Mouse (Mus musculus) hindbrain, embryonic 16.5 days (tissue): ENCODE results near the gene Car6. TPM values are rescaled to one million over a fixed set of nuclear protein-coding genes. Genes with fewer than 3 reads are reported as not detected.

Source experiments
- ATAC-seq: fragments of 200-750 bp; cut with Nextera tagmentation; 2 replicates; pipeline ENCODE4 v1.8.0; 2017; ENCODE audit warnings: moderate TSS enrichment, moderate library complexity
- H3K27ac ChIP-seq: fragments of 300-500 bp; sonication (generic); 2 replicates; pipeline ENCODE4 v1.5.1; 2014; ENCODE audit warnings: low read depth, mild to moderate bottlenecking, control low read depth, low read length, moderate library complexity
- H3K27me3 ChIP-seq: fragments of 300-500 bp; sonication (generic); replicated peaks from 2 replicates; pipeline ENCODE4 v1.6.1; 2014; ENCODE audit warnings: low read length; ENCODE audit not compliant: control insufficient read depth, insufficient read depth
- H3K36me3 ChIP-seq: fragments of 300-500 bp; sonication (generic); 2 replicates; pipeline ENCODE4 v1.6.1; 2014; ENCODE audit warnings: mild to moderate bottlenecking, low read length, moderate library complexity, mixed read lengths; ENCODE audit not compliant: control insufficient read depth, insufficient read depth
- H3K4me1 ChIP-seq: fragments of 300-500 bp; sonication (generic); 2 replicates; pipeline ENCODE4 v1.6.1; 2014; ENCODE audit warnings: low read depth, low read length; ENCODE audit not compliant: control insufficient read depth, insufficient read depth
- H3K4me2 ChIP-seq: fragments of 300-500 bp; sonication (generic); 2 replicates; pipeline ENCODE4 v1.6.1; 2014; ENCODE audit warnings: mild to moderate bottlenecking, low read length, control low read depth, moderate library complexity
- H3K4me3 ChIP-seq: fragments of 300-500 bp; sonication (generic); 2 replicates; pipeline ENCODE4 v1.5.1; 2014; ENCODE audit warnings: mild to moderate bottlenecking, low read length, control low read depth, moderate library complexity
- H3K9ac ChIP-seq: fragments of 300-500 bp; sonication (generic); 2 replicates; pipeline ENCODE4 v1.6.1; 2014; ENCODE audit warnings: low read depth, mild to moderate bottlenecking, control low read depth, low read length, moderate library complexity
- H3K9me3 ChIP-seq: fragments of 300-500 bp; sonication (generic); 2 replicates; pipeline ENCODE4 v1.6.1; 2014; ENCODE audit warnings: mild to moderate bottlenecking, low read length, moderate library complexity; ENCODE audit not compliant: control insufficient read depth
- WGBS: fragments of 180-500 bp; shearing (Covaris S2); extraction: QIAGEN DNeasy Blood & Tissue Kit; methylation state at CpG from one replicate; pipeline ENCODE4 v1.1.7; 2014; 5-methylcytosine and 5-hydroxymethylcytosine counted together
- polyA plus RNA-seq: library from polyadenylated mRNA; unstranded; fragments of >200 nt; fragmentation: Nextera tagmentation; extraction: Ambion mirVana; gene quantifications from 2 replicates; pipeline ENCODE4 v1.2.1, GENCODE M21; 2015

The Car6 gene
- polyA plus RNA-seq, 1 experiment from 2014 or later, result not detected

DNA sequence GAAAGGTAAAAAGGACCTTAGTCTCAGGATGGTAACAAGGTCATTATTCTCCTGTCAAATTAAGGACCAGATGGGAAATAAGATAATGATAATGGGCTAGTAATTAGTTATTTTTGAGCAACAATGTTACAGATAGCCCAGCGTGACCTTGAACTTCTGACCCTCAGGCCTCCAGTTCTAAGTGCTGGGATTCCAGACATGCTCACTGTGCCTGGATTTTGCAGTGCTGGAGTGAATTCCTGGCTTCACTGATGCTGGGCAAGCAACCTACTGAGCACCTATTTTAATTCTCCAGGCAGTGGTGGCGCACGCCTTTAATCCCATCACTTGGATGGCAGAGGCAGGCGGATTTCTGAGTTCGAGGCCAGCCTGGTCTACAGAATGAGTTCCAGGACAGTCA lies 8.6 kb upstream of the Car6 start:
- ATAC-seq, result no peak
- no peaks in the 10 kb centered on the region for H3K27me3 ChIP-seq
- H3K4me2 ChIP-seq, result no peak overlapping the region
- H3K4me1 ChIP-seq, result no peaks in the 10 kb centered on the region; the same call in 1 of the 2 replicates
- H3K36me3 ChIP-seq, result no peaks in the 10 kb centered on the region
- no peaks in the 10 kb centered on the region for H3K9me3 ChIP-seq
- no peak overlapping the region for H3K4me3 ChIP-seq
- H3K9ac ChIP-seq, result no peak overlapping the region
- 91% methylated on average over 5 of the region's 5 CpGs for WGBS
- H3K27ac ChIP-seq, result no peak overlapping the region

DNA sequence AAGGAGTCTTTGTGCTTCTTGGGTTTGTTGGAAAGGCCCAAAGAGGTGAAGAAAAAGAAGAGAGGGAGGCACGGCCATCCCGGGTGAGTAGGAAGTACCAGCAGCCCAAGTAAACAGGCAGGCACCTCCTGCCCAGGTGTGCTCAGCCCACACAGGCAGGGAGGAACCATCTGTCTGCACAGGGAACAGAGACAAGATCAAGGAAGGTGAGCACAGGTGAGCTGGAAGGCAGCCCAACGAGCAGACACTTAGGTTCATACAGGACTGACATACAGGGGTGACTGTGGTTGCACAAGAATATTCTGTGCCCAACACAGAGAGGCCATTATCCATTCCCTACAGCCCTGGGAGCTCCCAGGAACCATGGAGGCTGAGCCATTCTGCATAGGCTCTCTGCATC lies 3.7 kb upstream of the Car6 start:
- Histone ChIP-seq H3K4me3 (no peak overlapping the region), H3K4me1 (no peaks in the 10 kb centered on the region), H3K27ac (no peak overlapping the region), H3K36me3 (no peaks in the 10 kb centered on the region), H3K9me3 (no peaks in the 10 kb centered on the region), H3K9ac (no peak overlapping the region), H3K4me2 (no peak overlapping the region), H3K27me3 (no peaks in the 10 kb centered on the region)
- WGBS, result 88% methylated on average over 3 of the region's 3 CpGs
- ATAC-seq, result no peak

DNA sequence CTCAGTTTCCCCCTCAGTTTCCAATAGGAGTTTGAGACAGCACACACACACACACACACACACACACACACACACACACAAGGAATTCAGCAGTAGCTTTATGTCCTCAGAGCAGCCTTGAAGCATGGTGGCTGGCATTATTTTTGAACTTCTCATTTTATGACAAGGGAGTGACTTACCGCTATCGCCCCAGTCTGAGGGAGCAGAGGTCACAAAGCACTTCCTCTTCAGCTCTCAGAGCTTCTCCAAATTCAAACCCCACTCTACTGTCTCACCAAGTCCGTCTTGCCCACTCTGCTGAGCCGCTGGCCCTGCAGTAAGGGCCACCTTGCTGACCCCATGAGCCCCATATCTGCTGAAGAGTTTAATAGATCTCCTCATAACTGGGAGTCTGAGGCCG lies 1.6 kb upstream of the Car6 start:
- no peak overlapping the region for H3K9ac ChIP-seq
- H3K4me3 ChIP-seq, result no peak overlapping the region
- ATAC-seq, result no peak
- H3K4me2 ChIP-seq, result no peak overlapping the region
- H3K27me3 ChIP-seq, result no peaks in the 10 kb centered on the region
- H3K27ac ChIP-seq, result no peak overlapping the region
- H3K9me3 ChIP-seq, result no peaks in the 10 kb centered on the region
- H3K4me1 ChIP-seq, result no peaks in the 10 kb centered on the region
- 80% methylated on average over 5 of the region's 5 CpGs for WGBS
- no peaks in the 10 kb centered on the region for H3K36me3 ChIP-seq

DNA sequence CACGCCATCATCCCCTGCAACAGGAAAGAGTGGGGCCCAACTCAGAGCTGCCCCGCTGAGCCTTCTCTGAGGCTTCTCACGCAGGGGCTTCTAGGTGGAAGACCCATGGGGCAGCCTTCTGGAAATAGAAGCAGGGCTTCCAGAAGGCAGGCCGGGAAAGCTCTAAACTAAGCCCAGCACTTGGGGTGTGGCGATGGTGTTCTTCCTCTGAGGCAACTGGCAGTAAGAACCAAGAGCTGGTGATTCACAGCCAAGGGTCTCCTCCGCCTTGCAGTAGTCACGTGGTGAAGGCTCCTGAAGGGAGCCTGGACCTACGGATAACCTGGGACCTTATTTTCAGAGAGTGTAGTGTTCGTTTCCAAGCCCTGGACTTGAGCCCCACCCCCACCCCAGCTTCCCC lies 2.9 kb downstream of the Car6 start:
- no peak overlapping the region for H3K27ac ChIP-seq
- H3K27me3 ChIP-seq, result no peaks in the 10 kb centered on the region
- H3K9ac ChIP-seq, result no peak overlapping the region
- H3K4me1 ChIP-seq, result no peaks in the 10 kb centered on the region
- ATAC-seq, result no peak
- H3K4me2 ChIP-seq, result no peak overlapping the region
- H3K36me3 ChIP-seq, result no peaks in the 10 kb centered on the region
- H3K4me3 ChIP-seq, result no peak overlapping the region
- H3K9me3 ChIP-seq, result no peaks in the 10 kb centered on the region
- WGBS, result 79% methylated on average over 9 of the region's 9 CpGs

DNA sequence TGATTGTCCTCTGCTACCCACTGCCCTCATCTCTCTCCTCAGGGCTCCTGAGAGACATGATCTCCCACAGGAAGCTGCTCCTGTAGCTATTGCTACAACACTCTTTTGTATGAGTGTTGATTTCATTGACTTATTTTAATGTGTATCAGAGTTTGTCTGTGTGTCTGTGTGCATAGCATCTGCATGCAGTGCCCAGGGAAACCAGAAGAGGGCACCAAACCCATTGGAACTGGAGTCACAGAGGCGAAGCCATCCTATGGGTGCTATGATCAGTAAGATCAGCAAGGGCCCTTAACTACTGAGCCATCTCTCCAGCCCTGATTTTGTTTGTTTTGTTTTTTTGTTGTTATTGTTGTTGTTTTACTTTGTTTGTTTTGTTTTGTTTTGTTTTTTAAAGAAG lies 7.2 kb downstream of the Car6 start:
- no peaks in the 10 kb centered on the region for H3K27me3 ChIP-seq
- no peak overlapping the region for H3K4me3 ChIP-seq
- ATAC-seq, result no peak
- H3K4me2 ChIP-seq, result no peak overlapping the region
- H3K9me3 ChIP-seq, result no peaks in the 10 kb centered on the region
- H3K27ac ChIP-seq, result no peak overlapping the region
- H3K36me3 ChIP-seq, result no peaks in the 10 kb centered on the region
- WGBS, result 30% methylated on average over 1 of the region's 1 CpGs
- H3K4me1 ChIP-seq, result no peaks in the 10 kb centered on the region
- H3K9ac ChIP-seq, result no peak overlapping the region

DNA sequence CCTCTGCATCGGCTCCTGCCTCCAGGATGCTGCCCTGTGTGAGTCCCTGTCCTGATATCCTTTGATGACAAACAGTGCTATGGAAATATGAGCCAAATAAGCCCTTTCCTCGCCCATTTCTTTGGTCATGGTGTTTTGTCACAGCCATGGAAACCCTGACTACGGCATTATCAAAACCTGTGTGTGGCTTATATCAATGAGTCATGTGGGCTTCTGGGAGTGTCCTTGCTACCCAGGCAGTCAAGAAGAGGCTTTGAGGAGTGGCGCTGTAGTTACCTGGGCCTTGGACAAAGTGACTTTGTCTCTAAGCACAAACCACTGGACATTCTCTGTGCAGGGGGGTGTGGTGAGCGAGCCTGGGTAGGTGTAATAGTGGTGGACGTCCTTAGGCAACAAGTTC lies 8.9 kb downstream of the Car6 start:
- no peak overlapping the region for H3K9ac ChIP-seq
- no peaks in the 10 kb centered on the region for H3K27me3 ChIP-seq
- no peak for ATAC-seq
- H3K27ac ChIP-seq, result no peak overlapping the region
- H3K36me3 ChIP-seq, result no peaks in the 10 kb centered on the region
- H3K9me3 ChIP-seq, result no peaks in the 10 kb centered on the region
- WGBS, result 84% methylated on average over 6 of the region's 6 CpGs
- no peak overlapping the region for H3K4me2 ChIP-seq
- no peak overlapping the region for H3K4me3 ChIP-seq
- H3K4me1 ChIP-seq, result no peaks in the 10 kb centered on the region

DNA sequence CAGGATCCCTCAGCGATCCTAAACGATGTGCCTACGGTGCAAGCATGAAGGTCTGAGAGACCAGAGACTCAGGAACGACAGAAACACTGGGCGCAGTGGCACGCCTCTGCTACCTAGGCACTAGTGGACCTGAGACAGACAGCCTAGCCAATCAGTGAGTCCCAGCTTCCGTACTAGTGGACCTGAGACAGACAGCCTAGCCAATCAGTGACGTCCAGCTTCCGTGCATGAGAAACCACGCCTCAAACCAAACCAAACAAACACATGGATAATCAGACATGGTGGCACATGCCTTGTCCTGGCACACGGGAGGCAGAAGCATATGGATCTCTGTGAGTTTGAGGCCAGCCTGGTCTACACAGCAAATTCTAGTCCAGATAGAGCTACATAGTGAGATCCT lies 12.9 kb downstream of the Car6 start:
- H3K4me3 ChIP-seq, result no peak overlapping the region
- ATAC-seq, result no peak

DNA sequence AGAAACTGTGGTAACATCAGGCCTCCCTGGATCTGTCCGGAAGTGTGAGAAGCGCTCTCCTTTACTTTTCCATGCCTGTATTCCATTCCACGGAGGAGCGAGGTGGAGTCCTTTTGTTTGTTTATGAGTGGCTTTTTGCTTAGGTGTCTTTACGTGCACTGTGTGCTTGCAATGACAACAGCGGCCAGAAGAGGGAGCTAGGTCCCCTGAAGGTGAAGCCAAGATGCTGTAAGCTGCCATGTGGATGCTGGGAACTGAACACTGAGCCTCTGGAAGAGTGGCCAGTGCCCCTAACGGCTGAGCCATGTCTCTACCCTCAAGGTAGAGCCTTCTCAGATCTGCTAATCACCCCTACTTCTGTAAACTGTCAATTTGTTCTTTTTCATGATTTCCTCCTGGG lies 19.8 kb downstream of the Car6 start:
- WGBS, result 91% methylated on average over 7 of the region's 7 CpGs
- Histone ChIP-seq H3K36me3 (no peaks in the 10 kb centered on the region), H3K27ac (no peak overlapping the region), H3K4me1 (no peaks in the 10 kb centered on the region), H3K4me2 (no peak overlapping the region), H3K27me3 (no peaks in the 10 kb centered on the region), H3K9ac (no peak overlapping the region), H3K4me3 (no peak overlapping the region), H3K9me3 (no peaks in the 10 kb centered on the region)
- ATAC-seq, result no peak

More for the DNA sequence above, 12.9 kb downstream of the Car6 start:
- Histone ChIP-seq H3K36me3 (no peaks in the 10 kb centered on the region), H3K9ac (no peak overlapping the region), H3K27me3 (no peaks in the 10 kb centered on the region), H3K27ac (no peak overlapping the region), H3K4me2 (no peak overlapping the region), H3K9me3 (no peaks in the 10 kb centered on the region), H3K4me1 (no peaks in the 10 kb centered on the region)
- 52% methylated on average over 11 of the region's 11 CpGs for WGBS

DNA sequence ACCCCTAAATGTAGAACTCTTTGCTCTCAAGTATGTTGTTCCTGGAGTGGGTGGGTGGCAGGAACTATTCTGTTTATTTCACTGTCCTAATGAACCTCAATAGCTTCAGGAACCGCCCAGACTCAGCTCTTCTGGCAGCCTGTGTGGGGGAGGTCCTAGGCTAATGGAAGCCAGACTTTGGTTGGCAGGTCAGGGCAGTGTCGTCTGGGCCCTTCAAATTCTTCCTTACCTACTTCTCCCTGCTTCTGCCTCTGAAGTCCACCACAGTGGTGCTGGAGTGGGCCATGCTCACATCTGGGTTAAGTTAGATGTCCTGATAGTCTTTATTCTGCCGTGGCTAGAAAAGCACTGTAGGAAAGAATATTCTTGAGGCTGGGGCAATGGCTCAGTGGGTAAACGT lies 23.0 kb downstream of the Car6 start:
- no peak overlapping the region for H3K9ac ChIP-seq
- no peak overlapping the region for H3K4me2 ChIP-seq
- H3K27ac ChIP-seq, result no peak overlapping the region
- no peaks in the 10 kb centered on the region for H3K36me3 ChIP-seq
- H3K4me3 ChIP-seq, result no peak overlapping the region
- WGBS, result 58% methylated on average over 4 of the region's 4 CpGs
- ATAC-seq, result no peak
- H3K4me1 ChIP-seq, result no peaks in the 10 kb centered on the region
- no peaks in the 10 kb centered on the region for H3K27me3 ChIP-seq
- no peaks in the 10 kb centered on the region for H3K9me3 ChIP-seq

DNA sequence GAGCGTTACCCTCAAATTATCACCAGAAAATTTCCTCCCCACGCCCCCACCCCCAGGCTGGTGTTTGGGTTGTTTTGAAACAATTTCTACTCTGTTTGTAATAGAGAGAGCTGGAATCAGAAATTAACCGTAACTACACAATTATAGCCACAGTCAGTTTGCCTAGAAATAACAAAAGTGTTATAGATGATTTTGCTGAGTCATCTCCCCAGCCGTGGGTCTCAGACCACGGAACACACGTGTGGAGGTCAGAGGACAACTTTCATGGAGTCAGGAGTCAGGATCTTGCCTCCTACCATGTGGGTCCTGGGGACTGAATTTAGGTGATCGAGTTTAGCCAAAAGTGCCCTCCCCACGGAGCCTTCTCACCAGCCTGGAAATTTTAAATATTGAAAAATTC lies 24.0 kb downstream of the Car6 start:
- 72% methylated on average over 8 of the region's 8 CpGs for WGBS
- H3K27me3 ChIP-seq, result no peaks in the 10 kb centered on the region
- no peak for ATAC-seq
- H3K4me2 ChIP-seq, result no peak overlapping the region
- H3K9ac ChIP-seq, result no peak overlapping the region
- no peak overlapping the region for H3K27ac ChIP-seq
- H3K4me3 ChIP-seq, result no peak overlapping the region
- no peaks in the 10 kb centered on the region for H3K4me1 ChIP-seq
- no peaks in the 10 kb centered on the region for H3K36me3 ChIP-seq
- no peaks in the 10 kb centered on the region for H3K9me3 ChIP-seq
